Mouse (Mus musculus): ENCODE data around the gene Ccdc87.
"Not testable (repeated sequence)": the region's sequence is repeated elsewhere in the genome, so short reads cannot be mapped to it uniquely, and the experiment has no call there.

GRCm38 (mm10) chr19:4812334-4812949 lies 26.7 kb upstream of the Ccdc87 start:
- TF ChIP-seq CTCF (IDR thresholded peaks at IDR 0.05; ENCODE audit: low read depth): peak; percentile 47
- TF ChIP-seq EP300 (optimal IDR thresholded peaks at IDR 0.05): not testable (repeated sequence)

Data from stomach, postnatal 0 days (tissue).